Comparison of ENCODE assay signal across 20 mouse cellular contexts in genomic region chr16:79256525-79256924, GRCm38 (mm10).
"Had no signal": no experiment of that assay in that cellular context is flagged by ENCODE, and none has a peak within 500 bp of the region (broad histone marks: within the 10 kb centered on the region; RNA-seq: fewer than 3 reads in every experiment).

No protein-coding gene starts in this region.

- ATAC-seq: liver, postnatal 0 days; lung, postnatal 0 days had no signal

- H3K4me3 ChIP-seq: kidney, embryonic 15.5 days; left cerebral cortex, adult 2 months; limb, embryonic 12.5 days; limb, embryonic 15.5 days; stomach, embryonic 15.5 days had no signal

- H3K9me3 ChIP-seq: kidney, embryonic 15.5 days; limb, embryonic 12.5 days; limb, embryonic 15.5 days; stomach, embryonic 15.5 days had no signal

- H3K27me3 ChIP-seq: kidney, embryonic 15.5 days; limb, embryonic 12.5 days; limb, embryonic 15.5 days; stomach, embryonic 15.5 days had no signal

- H3K4me2 ChIP-seq: kidney, embryonic 15.5 days; limb, embryonic 12.5 days; limb, embryonic 15.5 days; liver, embryonic 11.5 days; lung, embryonic 14.5 days; stomach, embryonic 15.5 days had no signal

- H3K27ac ChIP-seq: kidney, embryonic 15.5 days; left cerebral cortex, adult 2 months; limb, embryonic 12.5 days; limb, embryonic 15.5 days; liver, embryonic 14.5 days; macrophage; stomach, embryonic 15.5 days had no signal

- H3K9ac ChIP-seq: kidney, embryonic 15.5 days; limb, embryonic 12.5 days; limb, embryonic 15.5 days; liver, embryonic 14.5 days; liver, postnatal 0 days; lung, embryonic 14.5 days; stomach, embryonic 15.5 days had no signal

- H3K36me3 ChIP-seq: kidney, embryonic 15.5 days; limb, embryonic 12.5 days; limb, embryonic 15.5 days; stomach, embryonic 15.5 days had no signal

- DNase-seq: kidney, adult 11 months; kidney, adult 8-10 months; kidney, postnatal 10 days; kidney, postnatal 36 days; layer of hippocampus, postnatal 36 days; left cerebral cortex, postnatal 4 days; liver, postnatal 0 days; right cerebral cortex, postnatal 25 days; spleen, adult 18-20 months; thymus, postnatal 25 days had no signal

- H3K4me1 ChIP-seq: kidney, embryonic 15.5 days; limb, embryonic 12.5 days; limb, embryonic 15.5 days; stomach, embryonic 15.5 days had no signal
